Mouse (Mus musculus): Measurements from ENCODE around the gene Trp53i13. TPM values are rescaled to one million over a fixed set of nuclear protein-coding genes. Genes with fewer than 3 reads are reported as not detected.
"Not testable (repeated sequence)": the region's sequence is repeated elsewhere in the genome, so short reads cannot be mapped to it uniquely, and the experiment has no call there.

The Trp53i13 gene
- total RNA-seq (2021) = 1 to 10 TPM; 2.3 to 5.0 TPM
- long read RNA-seq, experiment 1, transcript Trp53i13-201 (7 exons, 1,463 nt) = major isoform, 8 of 12 reads
- long read RNA-seq, experiment 1, partial matches to known transcripts = 2 of 12 reads
- long read RNA-seq, experiment 1, other reads (novel, unspliced or antisense) = 2 of 12 reads
- long read RNA-seq, experiment 2, transcript Trp53i13-201 (7 exons, 1,463 nt) = major isoform, 5 of 7 reads
- long read RNA-seq, experiment 2, partial matches to known transcripts = 0 of 7 reads
- long read RNA-seq, experiment 2, other reads (novel, unspliced or antisense) = 2 of 7 reads

DNA sequence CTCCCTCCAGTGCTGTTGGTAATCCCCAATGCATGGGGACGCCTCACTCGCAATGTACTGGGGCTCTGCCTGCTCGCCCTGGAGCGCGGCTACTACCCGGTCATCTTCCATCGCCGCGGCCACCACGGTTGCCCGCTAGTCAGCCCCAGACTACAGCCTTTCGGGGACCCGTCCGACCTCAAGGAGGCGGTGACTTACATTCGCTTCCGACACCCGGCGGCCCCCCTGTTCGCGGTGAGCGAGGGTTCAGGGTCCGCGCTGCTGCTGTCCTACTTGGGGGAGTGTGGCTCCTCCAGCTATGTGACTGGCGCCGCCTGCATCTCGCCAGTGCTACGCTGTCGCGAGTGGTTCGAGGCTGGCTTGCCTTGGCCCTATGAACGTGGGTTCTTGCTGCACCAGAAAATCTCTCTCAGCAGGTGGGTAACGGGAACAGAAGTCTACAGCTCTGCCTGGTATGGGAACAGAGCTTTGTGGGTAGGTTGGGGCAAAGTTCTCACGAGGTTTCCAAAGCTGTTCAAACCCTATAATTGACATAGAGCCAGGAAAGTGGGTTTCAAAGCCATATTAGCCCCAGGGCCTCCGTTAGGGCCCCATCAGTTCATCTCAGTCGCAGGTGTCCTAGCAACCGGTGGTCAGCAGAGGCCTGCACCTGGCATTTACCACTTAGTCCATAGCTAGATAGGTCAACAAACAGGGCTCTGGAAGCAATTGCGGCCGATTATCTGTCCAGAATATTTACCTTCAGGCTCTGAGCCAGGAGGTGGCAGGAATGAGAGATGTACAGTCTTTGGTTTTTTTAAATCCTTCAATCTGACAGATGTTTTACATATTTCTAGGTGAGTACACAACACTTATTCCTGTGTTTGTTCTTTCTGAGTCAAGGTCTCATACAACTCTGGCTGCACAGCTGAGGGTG, at the start of gene Trp53i13:
Gene Trp53i13 (minus strand): TSS at position 344 of the 916 bp plus-strand sequence.
- peak within 1 kb of the TSS; percentile 94 for H3K27ac ChIP-seq
- intact Hi-C loops (cut with DNase I) = loop anchor here (10.0 kb wide), 1 partner anchor 279 kb away; no protein-coding TSS in a partner anchor
- peak within 1 kb of the TSS; percentile 82 for H3K4me3 ChIP-seq
- TF ChIP-seq CTCF (IDR thresholded peaks at IDR 0.05) = no peak
- DNase-seq = no peak

DNA sequence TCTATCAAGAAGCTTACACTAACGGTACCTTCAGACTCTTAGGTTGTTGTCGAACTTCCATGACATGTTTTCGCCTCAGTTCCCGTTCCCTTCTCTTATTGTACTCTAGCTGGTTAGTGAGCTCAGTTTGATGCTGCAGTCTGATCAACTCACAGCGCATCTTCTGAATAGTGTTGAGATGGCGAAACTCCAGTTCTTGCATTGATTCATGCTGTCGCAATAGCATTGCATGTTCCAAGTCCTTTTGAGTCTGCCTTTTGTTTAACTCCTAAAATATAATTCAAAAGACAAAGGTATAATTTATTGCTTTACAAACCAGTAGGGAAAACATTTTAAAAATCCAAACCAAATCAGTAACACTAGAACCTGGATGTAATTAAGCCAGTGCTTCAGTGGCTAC, 29.5 kb upstream of the Trp53i13 start:
- no peak overlapping the region for H3K27ac ChIP-seq
- intact Hi-C loops (cut with DNase I) = no loop called here
- DNase-seq = no peak
- TF ChIP-seq CTCF (IDR thresholded peaks at IDR 0.05) = no peak
- H3K4me3 ChIP-seq = no peak overlapping the region

DNA sequence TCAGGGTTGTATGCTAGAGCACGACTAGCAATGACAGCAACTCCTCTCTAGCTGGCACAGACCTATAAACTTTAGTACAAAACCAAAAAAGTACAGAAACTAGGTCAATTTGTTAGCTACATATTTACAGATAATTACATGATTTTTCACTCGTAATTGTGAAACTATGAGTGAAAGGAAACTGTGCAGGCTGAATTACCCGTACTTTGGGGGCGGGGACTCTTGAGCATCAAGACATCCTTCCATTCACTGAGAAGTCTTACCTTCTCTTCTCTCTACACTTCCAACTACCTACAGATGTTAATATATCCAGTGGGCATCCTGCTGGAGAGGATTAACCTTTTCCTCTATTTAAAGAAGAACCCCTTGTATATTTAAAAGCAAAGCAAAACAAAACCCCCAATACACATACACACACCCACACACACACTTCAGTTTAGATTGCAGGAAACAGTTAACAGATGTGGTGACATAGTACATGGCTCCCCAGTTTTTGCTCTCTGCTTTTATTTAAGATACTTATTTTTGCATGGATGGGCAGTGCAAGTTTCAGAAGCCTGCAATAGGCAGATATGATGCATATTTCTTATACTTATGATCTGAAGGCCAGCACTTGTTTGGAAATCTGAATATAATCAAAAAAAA, 16.5 kb upstream of the Trp53i13 start:
- no peak for TF ChIP-seq CTCF (IDR thresholded peaks at IDR 0.05)
- intact Hi-C loops (cut with DNase I) = no loop called here
- Histone ChIP-seq H3K4me3 (no peak overlapping the region), H3K27ac (no peak overlapping the region)
- DNase-seq = no peak

GRCm38 (mm10) chr11:77530862-77531261, 15.1 kb upstream of the Trp53i13 start:
- Histone ChIP-seq H3K4me3 (no peak overlapping the region), H3K27ac (no peak overlapping the region)
- intact Hi-C loops (cut with DNase I) = no loop called here
- no peak for TF ChIP-seq CTCF (IDR thresholded peaks at IDR 0.05)
- DNase-seq = no peak

- intact Hi-C loops (cut with DNase I) = no loop called here
- Histone ChIP-seq H3K27ac (no peak overlapping the region), H3K4me3 (no peak overlapping the region)
- TF ChIP-seq CTCF (IDR thresholded peaks at IDR 0.05) = no peak
- no peak for DNase-seq
Measured at GRCm38 (mm10) chr11:77529644-77530043, 13.9 kb upstream of the Trp53i13 start.

- DNase-seq; H3K4me3 ChIP-seq; H3K27ac ChIP-seq; intact Hi-C loops (cut with DNase I): not testable (repeated sequence)
Measured at GRCm38 (mm10) chr11:77528420-77528819, 12.6 kb upstream of the Trp53i13 start.

DNA sequence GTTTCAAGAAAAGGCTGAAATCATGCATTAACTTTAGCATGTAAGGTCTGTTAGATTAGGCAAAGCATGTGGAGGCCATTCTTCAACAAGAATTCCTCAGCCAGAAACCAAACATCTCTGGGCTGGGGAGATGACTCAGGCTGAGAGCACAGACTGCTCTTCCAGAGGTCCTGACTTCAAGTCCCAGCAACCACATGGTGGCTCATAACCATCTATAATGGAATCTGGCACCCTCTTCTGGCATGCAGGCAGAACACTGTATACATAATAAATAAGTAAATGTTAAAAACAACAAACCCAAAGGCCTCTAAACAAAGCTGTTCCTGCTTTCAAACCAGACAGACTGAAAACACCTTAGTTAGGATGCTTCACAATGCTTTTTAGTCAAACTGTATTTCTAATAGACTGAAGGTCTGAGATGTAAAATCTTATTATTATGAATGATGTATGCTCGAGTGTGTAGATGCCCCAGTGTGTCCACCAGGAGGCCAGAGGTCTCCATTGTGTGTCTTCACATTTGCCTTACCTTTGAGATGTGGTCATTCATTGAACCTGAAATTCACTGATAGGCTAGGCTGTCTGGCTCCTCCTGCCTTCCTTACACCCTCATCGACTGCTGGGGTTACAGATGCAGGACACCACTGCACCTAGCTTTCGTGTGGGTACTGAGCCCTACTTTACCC, 10.2 kb upstream of the Trp53i13 start:
- TF ChIP-seq CTCF (IDR thresholded peaks at IDR 0.05) = peak; percentile 5; the same call in 1 of the 2 replicates
- DNase-seq = no peak
- no peak overlapping the region for H3K27ac ChIP-seq
- H3K4me3 ChIP-seq = no peak overlapping the region
- intact Hi-C loops (cut with DNase I) = no loop called here

DNA sequence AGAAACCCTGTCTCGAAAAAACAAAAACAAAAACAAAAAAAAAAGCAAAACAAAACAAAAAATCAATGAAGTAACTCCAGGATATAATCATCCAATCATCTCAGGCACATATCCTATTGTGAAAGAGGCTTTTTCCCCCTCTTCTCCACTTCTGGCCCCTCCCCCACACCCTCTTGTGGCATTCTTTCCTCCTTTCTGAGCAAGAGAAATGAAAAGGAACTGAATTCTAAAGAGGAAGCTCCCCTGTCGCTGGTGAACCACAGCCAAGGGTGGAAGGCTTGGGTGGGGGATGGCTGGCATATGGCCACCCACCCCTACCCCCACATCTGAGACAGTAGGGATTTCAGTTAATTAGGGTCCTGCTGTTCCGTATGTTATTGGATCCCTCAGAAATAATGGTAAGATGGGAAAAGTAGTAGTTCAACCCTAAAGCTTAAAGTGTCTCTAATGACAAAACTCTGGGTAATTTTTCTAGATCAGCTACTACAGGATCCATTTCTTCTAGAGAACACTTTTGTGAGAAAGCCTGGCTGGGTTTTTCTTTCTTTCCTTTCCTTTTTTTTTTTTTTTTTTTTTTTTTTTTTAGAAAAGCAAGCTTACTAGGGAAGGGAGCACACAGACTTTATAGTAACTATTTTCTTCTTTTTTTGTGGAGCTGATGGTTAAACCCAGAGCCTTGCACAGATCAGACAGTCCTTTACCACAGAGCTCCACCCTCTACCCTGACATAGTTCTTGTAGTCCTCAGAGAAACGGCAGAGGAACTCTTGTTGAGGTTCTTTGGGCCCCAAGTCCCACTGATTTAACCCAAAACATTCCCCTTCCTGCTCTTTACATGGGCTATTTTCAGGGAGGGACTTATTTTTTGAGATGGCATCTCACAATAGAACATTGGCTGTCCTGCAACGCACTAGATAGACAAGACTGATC, 5.1 kb upstream of the Trp53i13 start:
- peak; percentile 38 for DNase-seq
- no peak overlapping the region for H3K27ac ChIP-seq
- H3K4me3 ChIP-seq = no peak overlapping the region
- intact Hi-C loops (cut with DNase I) = no loop called here
- TF ChIP-seq CTCF (IDR thresholded peaks at IDR 0.05) = no peak

- intact Hi-C loops (cut with DNase I) = loop anchor here (10.0 kb wide), 1 partner anchor 276 kb away; no protein-coding TSS in a partner anchor
- no peak for TF ChIP-seq CTCF (IDR thresholded peaks at IDR 0.05)
- Histone ChIP-seq H3K27ac (0 out of 2 replicates have a peak within 1 kb of the TSS, but pooled peaks have one; percentile 5), H3K4me3 (no peak within 1 kb of the TSS)
- DNase-seq = no peak
Measured at GRCm38 (mm10) chr11:77519043-77519442, 3.3 kb upstream of the Trp53i13 start, which contains the start of gene Gm10392. Gm10392 (minus strand) TSS chr11:77519198.

- Histone ChIP-seq H3K4me3 (no peak overlapping the region), H3K27ac (no peak overlapping the region)
- no peak for TF ChIP-seq CTCF (IDR thresholded peaks at IDR 0.05)
- no peak for DNase-seq
- intact Hi-C loops (cut with DNase I) = loop anchor here (10.0 kb wide), 1 partner anchor 277 kb away; no protein-coding TSS in a partner anchor
Measured at GRCm38 (mm10) chr11:77518051-77518798, 2.4 kb upstream of the Trp53i13 start.
